Mouse (Mus musculus): ENCODE data around the gene Dnaaf5.
A peak's percentile ranks its signal among the peaks of the same experiment; 100 is the strongest.

Dnaaf5 gene

DNA sequence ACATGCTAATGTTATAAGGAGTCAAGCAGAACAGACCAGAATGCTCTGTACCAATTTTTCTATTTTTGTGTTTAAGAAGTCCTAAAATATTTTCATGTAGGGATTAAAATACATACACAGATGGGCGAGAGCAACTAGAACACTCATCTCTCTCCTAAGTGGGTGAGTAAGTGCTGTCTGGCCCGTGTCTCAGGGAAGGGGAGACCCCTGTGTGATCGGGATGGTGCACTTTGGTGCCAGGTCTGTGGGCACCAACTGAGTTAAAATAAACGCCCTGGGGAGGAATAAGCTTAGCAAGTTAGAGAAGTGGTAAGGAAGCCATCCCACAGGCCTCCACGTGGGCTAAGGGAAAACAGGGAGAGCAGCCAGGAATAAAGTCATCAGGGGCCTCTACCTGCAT, 40.9 kb downstream of the Dnaaf5 start:
- DNase-seq (ENCODE audit: extremely low spot score, low read depth, low spot score), result no peak

GRCm38 (mm10) chr5:139198779-139199178, 48.8 kb downstream of the Dnaaf5 start:
- no peak for DNase-seq (ENCODE audit: extremely low spot score, low read depth, low spot score)

DNA sequence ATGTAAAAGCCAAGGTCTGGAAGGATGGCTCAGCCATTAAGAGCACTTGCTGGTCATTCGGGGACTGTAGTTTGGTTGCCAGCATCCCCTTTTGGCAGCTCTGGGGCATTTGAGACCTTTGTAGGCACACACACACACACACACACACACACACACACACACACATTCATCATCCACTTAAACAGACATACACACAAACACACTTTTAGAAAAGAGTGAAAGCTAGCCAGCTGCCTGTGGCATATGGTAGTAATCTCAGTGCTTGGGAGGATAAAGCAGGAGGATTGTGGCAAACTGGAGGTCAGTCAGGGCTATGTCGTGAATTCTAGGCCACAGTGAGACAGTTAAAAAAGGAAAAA, 49.6 kb downstream of the Dnaaf5 start:
- DNase-seq (ENCODE audit: extremely low spot score, low read depth, low spot score), result no peak

DNA sequence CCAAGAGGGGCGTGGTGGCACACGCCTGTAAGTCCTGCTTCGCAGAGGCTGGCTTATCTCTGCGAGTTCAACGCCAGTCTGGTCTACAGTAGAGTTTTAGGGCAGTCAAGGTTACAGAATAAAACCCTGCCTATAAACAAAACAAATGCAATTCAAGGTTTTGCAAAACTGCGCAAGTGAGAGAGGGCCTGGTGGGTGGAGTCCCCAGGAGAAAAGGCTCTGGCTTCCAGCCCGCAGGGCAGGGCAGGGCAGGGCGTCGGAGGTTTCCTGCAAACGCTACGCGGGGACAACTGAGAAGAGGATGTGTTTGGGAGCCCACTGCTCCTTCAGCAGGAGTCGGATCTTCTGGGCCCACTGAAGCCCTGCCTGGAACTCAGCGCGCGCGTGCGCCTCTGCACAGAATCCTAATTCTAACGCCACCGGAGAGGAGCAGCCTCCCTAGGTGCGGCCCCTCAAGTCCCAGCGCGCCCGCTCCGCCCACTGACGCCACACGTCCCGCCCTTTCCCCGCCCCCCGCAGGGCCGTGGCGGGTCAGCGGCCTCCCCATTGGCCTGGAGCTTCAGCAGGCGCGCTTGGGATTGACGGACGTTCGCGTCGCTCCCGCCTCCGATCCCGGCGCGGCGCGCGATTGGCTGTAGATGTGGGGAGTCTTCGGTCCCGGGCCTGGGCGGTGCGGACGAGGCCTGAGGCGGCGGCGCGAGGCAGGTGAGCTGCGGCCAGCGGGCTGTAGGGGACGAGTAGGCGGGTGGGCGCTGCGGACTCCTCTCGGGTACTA, 50.2 kb downstream of the Dnaaf5 start, which contains the start of gene Sun1:
TSS of gene Sun1 (plus strand) at position 643 of the 775 bp plus-strand sequence.
- DNase-seq (ENCODE audit: extremely low spot score, low read depth, low spot score), result peak; percentile 62

DNA sequence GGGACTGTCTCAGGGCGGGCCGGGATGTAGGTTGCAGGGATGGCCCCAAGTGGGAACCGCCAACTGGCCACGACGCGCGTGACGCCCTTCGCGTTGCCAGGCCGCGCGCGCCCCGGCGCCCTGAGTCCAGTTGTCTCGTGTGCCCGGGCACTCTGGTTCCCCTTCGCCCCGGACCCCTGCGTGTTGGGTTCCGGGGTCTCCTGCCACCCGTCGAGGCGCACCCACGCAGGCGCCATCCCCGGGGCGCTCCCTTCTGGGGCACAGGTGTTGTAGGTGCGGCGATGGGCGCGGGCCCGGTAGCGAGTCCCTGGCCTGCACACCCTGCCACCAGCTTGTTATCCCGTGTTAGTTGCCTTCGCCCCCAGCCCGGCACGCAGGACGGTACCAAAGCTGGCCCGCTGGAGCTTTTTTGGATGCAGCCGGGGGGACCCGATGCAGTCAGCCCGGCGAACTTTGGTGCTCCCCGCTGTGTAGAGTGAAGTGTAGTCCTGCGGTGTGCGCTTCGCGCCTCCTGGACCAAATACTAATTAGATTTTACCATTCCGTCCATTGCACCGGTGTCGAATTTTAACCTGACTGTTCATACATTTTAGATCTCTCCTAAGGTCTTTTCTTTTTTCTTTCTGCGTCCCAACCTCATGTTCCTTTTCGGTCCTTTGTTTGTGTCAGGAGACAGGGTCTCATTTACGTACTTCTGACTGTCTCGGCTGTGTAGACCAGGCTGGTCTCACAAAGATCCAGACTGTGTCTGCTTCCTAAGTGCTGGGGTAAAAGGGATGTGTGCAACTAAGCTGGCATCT, 50.9 kb downstream of the Dnaaf5 start:
- no peak for DNase-seq (ENCODE audit: extremely low spot score, low read depth, low spot score)

DNA sequence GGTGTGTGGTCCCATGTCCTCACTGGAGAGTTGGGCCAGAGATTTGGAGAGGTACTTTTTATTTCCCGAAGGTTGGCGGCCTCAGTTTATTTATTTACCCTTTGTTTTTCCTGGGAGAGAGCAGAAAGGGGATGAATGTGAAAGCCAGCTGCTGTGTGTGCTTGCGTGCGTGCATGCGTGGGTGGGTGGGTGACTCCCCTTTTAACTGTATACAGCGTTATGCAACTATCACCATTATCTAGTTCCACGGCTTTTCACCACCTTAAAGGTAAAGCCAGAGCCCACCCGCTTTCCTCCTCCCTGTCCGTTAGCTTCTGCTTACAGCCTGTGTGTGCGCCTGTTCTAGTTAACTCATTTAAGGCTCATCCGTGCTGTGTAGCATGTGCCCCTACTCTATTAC, 52.1 kb downstream of the Dnaaf5 start:
- no peak for DNase-seq (ENCODE audit: extremely low spot score, low read depth, low spot score)

DNA sequence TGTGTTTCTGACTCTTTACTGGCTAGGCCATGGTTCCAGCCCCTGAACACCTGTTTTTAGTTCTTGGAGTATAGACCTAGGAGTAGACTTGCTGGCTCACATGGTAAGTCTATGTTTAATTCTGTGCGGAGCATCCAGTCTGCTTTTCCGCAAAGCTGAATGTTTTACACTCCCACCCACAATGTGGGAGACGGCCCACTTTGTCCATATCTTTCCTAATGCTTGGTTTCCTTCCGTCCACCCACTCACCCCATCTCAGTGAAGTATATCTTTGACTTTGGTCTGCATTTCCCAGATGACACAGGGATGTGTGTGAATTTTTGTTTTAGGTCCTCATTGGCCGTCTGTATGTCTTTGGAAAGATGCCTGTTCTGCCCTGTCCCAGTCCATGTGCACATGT, 53.3 kb downstream of the Dnaaf5 start:
- DNase-seq (ENCODE audit: extremely low spot score, low read depth, low spot score), result no peak

- DNase-seq (ENCODE audit: extremely low spot score, low read depth, low spot score), result no peak
Observed at GRCm38 (mm10) chr5:139206081-139206480, 56.1 kb downstream of the Dnaaf5 start.

DNA sequence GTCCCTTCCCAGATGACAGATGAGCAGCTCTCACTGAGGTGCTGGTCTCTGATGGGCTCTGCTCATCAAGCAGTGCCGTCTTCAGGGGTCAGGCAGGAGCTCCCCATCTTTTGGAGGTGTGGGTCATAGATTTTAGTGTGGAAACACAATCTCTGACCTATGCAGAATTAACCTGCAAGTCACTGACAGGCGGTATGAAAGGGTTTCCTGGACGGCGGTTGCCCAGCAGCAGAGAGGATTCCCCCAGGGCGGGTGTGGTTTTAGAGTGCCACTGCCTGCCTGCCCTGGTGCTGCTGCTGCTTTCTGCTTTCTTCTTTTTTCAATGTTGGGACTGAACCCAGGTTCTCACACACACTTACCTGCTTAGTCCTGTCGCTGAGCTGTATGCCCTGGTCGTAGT, 56.5 kb downstream of the Dnaaf5 start:
- no peak for DNase-seq (ENCODE audit: extremely low spot score, low read depth, low spot score)

- DNase-seq (ENCODE audit: extremely low spot score, low read depth, low spot score), result no peak
Observed at GRCm38 (mm10) chr5:139208183-139208582, 58.2 kb downstream of the Dnaaf5 start.

- no peak for DNase-seq (ENCODE audit: extremely low spot score, low read depth, low spot score)
Observed at GRCm38 (mm10) chr5:139208871-139209684, 59.1 kb downstream of the Dnaaf5 start.

GRCm38 (mm10) chr5:139209685-139210026, 59.6 kb downstream of the Dnaaf5 start:
- DNase-seq (ENCODE audit: extremely low spot score, low read depth, low spot score), result no peak

DNA sequence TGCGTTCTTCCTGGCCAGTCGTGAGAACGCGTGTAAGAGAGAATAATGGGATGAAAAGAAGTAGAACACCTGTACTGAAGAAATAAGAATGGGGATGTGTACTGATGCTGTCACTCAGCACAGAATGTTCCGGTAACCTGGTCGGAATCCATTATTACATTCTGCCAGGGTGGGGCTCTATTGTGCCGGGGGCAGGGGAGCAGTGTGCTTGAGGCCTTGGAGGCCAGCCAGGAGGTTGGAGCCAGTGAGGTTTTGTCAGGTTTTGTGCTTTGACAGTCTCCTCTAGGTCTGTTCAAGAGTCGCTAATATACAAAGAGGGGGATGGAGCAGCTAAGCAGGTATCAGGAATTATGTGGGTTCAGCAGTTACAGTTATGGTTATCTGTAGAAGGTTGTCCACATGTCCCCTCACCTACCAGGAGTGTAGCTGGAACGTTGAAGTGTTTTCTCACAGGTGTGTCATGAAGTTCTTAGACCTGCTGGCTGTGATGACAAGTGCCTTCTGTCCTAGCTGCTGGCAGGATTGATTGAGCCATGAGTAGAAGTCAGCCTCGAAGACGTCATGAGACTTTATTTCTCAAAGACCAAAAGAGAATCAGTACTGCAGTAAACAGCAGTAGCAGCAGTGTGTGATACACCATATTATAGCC, 61.8 kb downstream of the Dnaaf5 start:
- DNase-seq (ENCODE audit: extremely low spot score, low read depth, low spot score), result no peak

GRCm38 (mm10) chr5:139214298-139214697, 64.3 kb downstream of the Dnaaf5 start:
- no peak for DNase-seq (ENCODE audit: extremely low spot score, low read depth, low spot score)

- DNase-seq (ENCODE audit: extremely low spot score, low read depth, low spot score), result no peak
Observed at GRCm38 (mm10) chr5:139215184-139215583, 65.2 kb downstream of the Dnaaf5 start.

GRCm38 (mm10) chr5:139216121-139216520, 66.1 kb downstream of the Dnaaf5 start:
- DNase-seq (ENCODE audit: extremely low spot score, low read depth, low spot score), result no peak

DNA sequence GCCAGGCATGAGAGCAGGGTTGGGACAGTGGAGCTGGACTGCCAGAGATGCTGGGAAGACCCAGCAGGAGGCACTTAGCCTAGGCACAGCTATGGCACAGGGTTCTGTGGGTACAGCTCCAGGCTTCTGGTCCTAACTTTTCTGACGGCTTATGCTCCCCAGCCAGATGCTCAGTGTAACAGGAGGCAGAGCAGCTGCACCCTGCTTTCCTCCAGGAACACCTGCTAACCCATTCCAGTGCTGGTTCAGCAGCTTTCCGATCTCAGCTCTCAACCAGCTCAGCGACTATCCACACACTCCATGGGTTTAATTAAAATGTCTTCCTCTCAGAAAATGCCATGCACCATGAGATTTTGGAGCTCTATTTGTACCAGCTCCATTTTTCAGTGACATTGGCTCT, 66.8 kb downstream of the Dnaaf5 start:
- no peak for DNase-seq (ENCODE audit: extremely low spot score, low read depth, low spot score)

DNA sequence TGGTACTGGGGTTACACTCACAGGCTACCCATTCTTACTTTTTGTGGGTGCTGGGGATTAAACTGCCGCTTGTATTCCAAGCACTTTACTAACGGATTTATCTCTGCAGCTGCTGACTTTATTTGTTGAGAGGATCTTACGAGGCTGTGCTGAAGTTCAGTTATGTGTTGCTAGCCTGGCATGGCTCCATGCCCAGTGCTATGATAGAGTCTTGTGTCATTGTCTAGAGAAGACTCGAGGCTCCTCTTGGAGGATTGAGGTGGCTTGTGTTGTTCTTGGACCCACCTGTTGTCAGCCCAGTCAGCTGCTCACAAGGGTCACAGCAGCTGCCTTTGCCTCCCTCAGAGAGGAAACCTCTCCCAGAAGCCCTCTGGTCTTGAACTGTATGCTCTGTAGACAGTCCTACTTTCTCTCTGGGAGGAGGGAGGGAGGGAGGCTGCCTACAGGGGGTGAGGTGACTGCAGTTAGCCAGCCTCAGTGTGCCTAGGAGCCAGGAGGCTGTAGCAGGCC, 70.0 kb downstream of the Dnaaf5 start:
- DNase-seq (ENCODE audit: extremely low spot score, low read depth, low spot score), result no peak

DNA sequence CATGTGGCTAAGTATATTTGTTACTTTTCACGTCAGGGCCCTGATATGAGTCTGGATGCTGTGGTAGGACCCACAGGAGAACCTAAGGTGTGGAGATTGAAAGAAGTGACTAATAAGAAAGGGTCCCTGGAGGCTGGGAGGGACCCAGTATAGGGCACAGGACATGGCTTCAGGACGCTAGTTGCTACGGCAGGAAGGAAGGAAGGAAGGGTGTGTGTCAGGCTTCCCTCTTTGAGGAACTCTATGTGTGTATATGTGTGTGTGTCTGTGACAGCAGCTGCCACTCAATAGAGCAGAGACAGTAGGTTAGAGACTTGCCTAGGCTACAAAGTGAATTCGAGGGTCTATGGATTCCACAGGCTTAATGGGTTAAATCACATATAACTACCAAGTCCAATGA, 70.6 kb downstream of the Dnaaf5 start:
- DNase-seq (ENCODE audit: extremely low spot score, low read depth, low spot score), result no peak

- DNase-seq (ENCODE audit: extremely low spot score, low read depth, low spot score), result no peak
Observed at GRCm38 (mm10) chr5:139223331-139223730, 73.3 kb downstream of the Dnaaf5 start.

DNA sequence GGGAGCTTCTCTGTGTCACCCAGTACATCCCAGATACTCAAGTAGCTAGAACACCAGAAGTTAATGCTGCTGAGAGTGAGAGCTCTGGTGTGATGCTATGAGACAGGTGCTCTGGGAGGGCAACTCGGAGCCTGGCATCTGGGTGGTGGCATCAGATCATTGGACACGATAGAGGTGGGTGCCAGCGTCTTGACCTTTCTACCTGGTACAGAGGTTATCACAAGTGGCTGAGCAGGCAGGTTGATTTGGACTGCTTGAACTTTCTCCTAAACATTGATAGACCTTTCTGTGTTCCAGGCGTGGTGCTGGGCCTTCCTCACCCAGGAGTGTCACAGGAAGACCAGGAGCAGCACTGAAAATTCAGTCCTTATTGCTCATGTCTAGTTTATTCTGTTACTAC, 77.2 kb downstream of the Dnaaf5 start:
- no peak for DNase-seq (ENCODE audit: extremely low spot score, low read depth, low spot score)

All from hindlimb bud, embryonic 11.5 days (tissue).